Mouse (Mus musculus): ENCODE results near the gene Myo1b.
A peak's percentile ranks its signal among the peaks of the same experiment; 100 is the strongest.
"Not testable (repeated sequence)": the region's sequence is repeated elsewhere in the genome, so short reads cannot be mapped to it uniquely, and the experiment has no call there.

The Myo1b gene

DNA sequence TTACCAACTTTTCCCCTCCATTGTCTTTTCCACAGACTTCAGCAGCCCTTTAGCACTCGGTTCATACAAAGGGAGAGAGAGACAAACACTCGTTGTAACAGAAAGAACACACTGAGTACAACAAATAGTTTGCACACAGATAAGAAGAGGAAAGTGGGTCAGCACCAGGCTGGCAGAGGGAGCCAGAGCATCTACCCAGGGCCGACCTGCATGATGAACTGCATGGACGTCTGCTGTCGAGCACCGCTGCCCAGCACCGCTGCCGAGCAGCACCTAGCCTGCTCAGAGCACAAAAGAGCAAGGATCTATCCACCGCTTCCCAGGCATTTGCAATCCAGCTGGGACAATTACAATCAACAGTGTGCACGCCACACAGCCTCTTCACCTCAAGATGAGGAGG is 19.9 kb downstream of the Myo1b start:
- no peak for DNase-seq (ENCODE audit: low spot score in 2 of 2)

DNA sequence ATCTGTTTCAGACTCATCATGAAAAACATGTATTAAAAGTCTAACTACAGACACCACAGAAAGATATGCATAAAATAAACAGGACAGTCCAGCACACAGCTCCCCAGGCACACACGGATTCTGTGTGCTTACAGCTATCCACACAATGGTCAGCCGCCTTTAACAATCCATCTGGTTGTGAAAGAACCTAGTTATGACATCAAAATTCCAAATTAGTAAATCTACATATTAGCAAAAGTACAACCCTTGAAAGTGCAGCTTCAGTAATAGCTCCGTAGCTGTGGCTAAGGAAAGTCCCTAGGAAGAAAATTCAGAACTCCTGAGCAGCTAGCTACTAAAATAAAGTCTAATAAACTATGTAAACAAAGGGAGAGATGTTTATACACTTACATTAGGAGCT is 21.1 kb downstream of the Myo1b start:
- no peak for DNase-seq (ENCODE audit: low spot score in 2 of 2)

DNA sequence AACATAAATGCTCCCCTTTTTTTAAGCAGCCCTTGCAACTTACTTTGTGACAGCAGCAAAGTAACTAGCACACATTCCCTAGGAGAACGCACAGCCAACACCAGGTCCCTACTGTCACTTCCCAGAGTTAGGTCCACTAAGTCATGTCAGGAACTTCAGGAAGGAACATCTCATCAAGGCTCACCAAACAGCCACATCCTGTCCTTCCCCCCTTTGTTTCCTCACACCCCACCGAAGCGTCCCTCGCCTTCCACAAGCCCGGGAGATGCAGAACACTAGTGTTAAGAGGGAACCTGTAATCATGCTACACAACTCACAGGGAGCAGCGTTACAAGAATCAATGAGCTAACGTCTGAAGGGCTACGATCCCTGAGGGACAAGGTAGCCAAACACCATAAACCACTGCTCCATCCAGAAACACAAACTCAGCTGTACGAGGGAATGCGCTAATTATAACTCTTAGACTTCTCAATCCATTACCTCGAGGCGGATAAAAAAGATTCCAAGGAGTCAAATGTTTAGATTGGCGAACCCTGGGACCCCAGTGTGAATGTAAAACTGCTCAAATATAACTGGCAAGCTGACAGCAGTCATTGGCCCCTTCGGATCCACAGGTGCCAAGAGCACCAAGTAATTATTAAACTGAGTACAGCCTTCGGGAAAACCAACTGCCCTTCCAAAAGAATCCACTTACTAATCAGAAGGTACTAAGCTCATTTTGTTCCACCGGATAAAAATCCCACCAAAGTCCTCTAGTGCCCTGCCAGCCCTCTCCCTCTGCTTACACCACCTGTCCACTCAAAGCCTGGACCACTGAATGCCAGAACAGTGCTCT is 22.1 kb downstream of the Myo1b start:
- no peak for DNase-seq (ENCODE audit: low spot score in 2 of 2)

DNA sequence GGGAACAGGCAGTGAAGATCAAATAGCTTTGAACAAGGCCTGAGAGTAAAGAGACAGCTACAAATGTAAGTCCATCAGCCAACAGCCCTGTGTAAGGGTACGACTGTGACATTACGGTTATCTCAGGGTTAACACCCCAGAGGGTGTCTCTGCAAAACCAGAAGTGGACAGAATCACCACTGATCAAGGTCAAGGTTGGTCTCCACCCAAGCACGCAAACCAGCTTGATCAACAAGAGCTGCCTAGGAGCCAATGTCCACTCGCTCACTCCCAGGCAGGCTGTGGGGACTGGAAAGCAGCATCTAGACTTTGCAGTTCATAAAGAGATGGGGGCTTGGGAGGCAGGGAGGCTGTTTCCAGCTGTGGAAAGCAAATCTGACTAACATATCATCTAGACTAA is 23.9 kb downstream of the Myo1b start:
- no peak for DNase-seq (ENCODE audit: low spot score in 2 of 2)

- DNase-seq (ENCODE audit: low spot score in 2 of 2) = no peak
Measured at GRCm38 (mm10) chr1:51888046-51888813, 27.6 kb downstream of the Myo1b start.

- DNase-seq (ENCODE audit: low spot score in 2 of 2) = no peak
Measured at GRCm38 (mm10) chr1:51885356-51885983, 30.4 kb downstream of the Myo1b start.

- no peak for DNase-seq (ENCODE audit: low spot score in 2 of 2)
Measured at GRCm38 (mm10) chr1:51883211-51883610, 32.7 kb downstream of the Myo1b start.

- DNase-seq (ENCODE audit: low spot score in 2 of 2) = no peak
Measured at GRCm38 (mm10) chr1:51882752-51883151, 33.1 kb downstream of the Myo1b start.

GRCm38 (mm10) chr1:51879927-51880814 is 35.7 kb downstream of the Myo1b start:
- DNase-seq (ENCODE audit: low spot score in 2 of 2) = no peak

DNA sequence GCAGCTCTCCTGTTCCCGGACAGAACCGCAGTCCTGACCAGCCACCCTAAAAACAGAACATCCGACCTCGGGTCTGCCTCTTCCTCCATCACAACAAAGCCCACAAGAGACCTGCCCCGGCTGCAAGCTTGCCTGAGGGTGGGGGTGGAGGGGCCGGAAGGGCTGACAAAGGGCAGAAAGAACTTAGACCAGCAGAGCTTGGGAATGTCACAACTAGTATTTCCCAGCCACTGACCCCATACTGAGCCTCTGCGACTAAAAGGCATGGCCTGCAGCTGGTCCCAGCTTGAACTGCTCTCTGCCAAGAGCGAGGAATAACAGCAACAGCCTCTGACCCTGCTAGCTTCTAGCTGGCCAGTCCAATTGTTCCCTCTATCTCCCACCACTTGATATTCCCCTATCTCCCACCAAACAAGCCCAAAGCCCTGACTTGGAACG is 36.5 kb downstream of the Myo1b start:
- no peak for DNase-seq (ENCODE audit: low spot score in 2 of 2)

GRCm38 (mm10) chr1:51875462-51876225 is 40.2 kb downstream of the Myo1b start:
- DNase-seq (ENCODE audit: low spot score in 2 of 2) = peak; percentile 22 to 53

DNA sequence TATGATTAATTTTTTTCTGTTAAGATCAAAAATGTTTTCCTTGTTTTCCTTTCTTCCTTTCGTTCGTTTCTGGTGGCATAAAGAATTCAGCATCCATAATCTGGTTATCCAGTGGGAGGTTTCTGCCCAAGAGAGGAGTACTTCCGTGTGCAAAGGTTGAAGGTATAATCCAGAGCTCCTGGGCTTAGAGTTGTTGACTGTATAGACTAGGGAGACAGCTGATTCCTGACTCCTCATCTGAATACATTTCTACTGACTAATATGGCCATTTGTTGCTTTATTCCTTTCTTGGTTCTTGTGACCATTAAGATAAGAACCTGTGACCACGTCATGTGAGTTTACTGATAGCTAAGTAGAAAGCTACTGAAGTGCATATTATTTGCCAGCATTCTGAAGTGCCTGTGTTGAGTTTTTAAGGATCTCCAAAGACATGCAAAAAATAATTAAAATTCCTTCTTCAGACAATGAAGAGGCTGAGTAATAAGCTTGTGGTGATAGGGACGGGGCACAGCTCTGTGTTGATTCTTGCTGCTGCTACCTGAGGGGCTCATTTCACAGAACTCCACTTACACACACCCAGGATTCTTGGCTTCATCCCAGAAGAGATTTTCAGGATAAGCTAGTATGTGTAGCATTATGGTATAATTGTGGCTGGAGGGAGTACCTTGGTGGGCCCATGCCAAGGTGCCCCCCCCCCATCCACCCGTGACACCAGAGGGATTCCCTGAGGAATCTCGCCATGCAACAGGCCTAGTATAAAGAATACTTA is 43.2 kb downstream of the Myo1b start:
- DNase-seq (ENCODE audit: low spot score in 2 of 2) = no peak

GRCm38 (mm10) chr1:51871234-51871633 is 44.6 kb downstream of the Myo1b start:
- DNase-seq (ENCODE audit: low spot score in 2 of 2) = not testable (repeated sequence)

DNA sequence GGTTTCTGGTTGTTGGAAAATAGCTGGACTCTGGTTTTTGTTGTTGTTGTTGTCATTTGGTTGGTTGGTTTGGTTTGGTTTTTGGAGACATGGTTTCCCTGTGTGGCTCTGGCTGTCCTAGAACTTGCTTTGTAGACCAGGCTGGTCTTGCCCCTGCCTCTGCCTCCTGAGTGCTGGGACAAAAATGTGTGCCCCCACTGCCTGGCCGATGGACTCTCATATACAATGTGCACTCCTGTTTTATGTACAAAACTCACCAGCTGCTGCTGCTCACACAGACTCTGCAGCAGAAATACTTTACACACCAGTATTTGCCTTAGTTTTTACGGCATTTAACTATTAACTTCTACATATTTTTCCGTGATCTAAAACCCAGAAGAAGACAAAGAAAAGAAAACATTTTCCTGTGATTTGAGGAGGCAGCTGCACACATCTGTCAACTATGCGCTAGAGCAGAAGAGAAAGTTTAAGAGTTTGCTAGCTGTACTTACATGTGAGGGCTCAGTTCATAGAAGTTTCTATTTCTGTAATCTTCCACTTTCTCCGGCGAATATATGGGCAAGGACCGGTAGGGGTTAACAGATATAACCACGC is 52.9 kb downstream of the Myo1b start:
- no peak for DNase-seq (ENCODE audit: low spot score in 2 of 2)

GRCm38 (mm10) chr1:51860837-51861236 is 55.0 kb downstream of the Myo1b start:
- DNase-seq (ENCODE audit: low spot score in 2 of 2) = peak in 1 of 2 experiments; percentile 61

DNA sequence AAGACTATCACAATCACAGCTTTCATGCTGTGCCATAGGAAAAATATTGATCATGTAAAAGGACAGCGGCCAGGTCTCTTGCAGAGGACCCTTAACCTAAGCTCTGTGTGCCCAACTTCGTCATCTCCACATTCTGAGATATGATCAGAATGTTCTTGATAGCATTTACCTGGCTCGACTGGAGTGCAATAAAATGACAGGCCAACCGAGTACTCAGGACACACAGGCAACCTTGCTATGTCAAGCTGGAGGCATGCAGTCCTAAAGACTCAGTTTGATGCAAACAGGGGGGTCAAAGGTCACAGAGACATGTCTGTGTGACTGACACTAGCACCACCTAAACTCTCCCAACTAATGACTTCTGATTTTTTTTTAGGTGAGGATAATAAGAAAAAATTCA is 58.9 kb downstream of the Myo1b start:
- DNase-seq (ENCODE audit: low spot score in 2 of 2) = no peak

- no peak for DNase-seq (ENCODE audit: low spot score in 2 of 2)
Measured at GRCm38 (mm10) chr1:51856245-51856915, 59.5 kb downstream of the Myo1b start.

- DNase-seq (ENCODE audit: low spot score in 2 of 2) = no peak
Measured at GRCm38 (mm10) chr1:51855541-51856244, 60.2 kb downstream of the Myo1b start.

All from frontal cortex, postnatal 36 days (tissue).